Mouse (Mus musculus) fibroblast of lung, adult 2 months (primary cell): Measurements from ENCODE around the gene Dzip3.
A peak's percentile ranks its signal among the peaks of the same experiment; 100 is the strongest.

ENCODE experiments used
- DNase-seq: peaks from one replicate; pipeline ENCODE4 v3.0.0-alpha.2; 2011; ENCODE audit warnings: low read depth

The Dzip3 gene

GRCm38 (mm10) chr16:48993559-48994342, at the start of gene Dzip3, which contains the start of gene Cip2a:
Gene Dzip3, minus strand, starts transcription at chr16:48994165.
Gene Cip2a, plus strand, starts transcription at chr16:48994185.
- peak; percentile 64 for DNase-seq

- no peak for DNase-seq
Measured at GRCm38 (mm10) chr16:49040554-49041221, 46.7 kb upstream of the Dzip3 start.

- DNase-seq = no peak
Measured at GRCm38 (mm10) chr16:49037771-49038170, 43.8 kb upstream of the Dzip3 start.

- no peak for DNase-seq
Measured at GRCm38 (mm10) chr16:49035852-49036251, 41.9 kb upstream of the Dzip3 start.

- DNase-seq = no peak
Measured at GRCm38 (mm10) chr16:49016620-49017332, 22.8 kb upstream of the Dzip3 start.

- no peak for DNase-seq
Measured at GRCm38 (mm10) chr16:49004151-49004550, 10.2 kb upstream of the Dzip3 start.

GRCm38 (mm10) chr16:48994343-48994693, 353 bp upstream of the Dzip3 start:
- DNase-seq = no peak

- no peak for DNase-seq
Measured at GRCm38 (mm10) chr16:48993231-48993558, 770 bp downstream of the Dzip3 start.

GRCm38 (mm10) chr16:48992437-48993230, 1.3 kb downstream of the Dzip3 start:
- no peak for DNase-seq

GRCm38 (mm10) chr16:48989700-48990099, 4.3 kb downstream of the Dzip3 start:
- DNase-seq = no peak

GRCm38 (mm10) chr16:48985034-48985627, 8.8 kb downstream of the Dzip3 start:
- DNase-seq = no peak

GRCm38 (mm10) chr16:48979965-48980364, 14.0 kb downstream of the Dzip3 start:
- DNase-seq = no peak

GRCm38 (mm10) chr16:48973548-48973947, 20.4 kb downstream of the Dzip3 start:
- no peak for DNase-seq

- no peak for DNase-seq
Measured at GRCm38 (mm10) chr16:48972996-48973395, 21.0 kb downstream of the Dzip3 start.

- DNase-seq = no peak
Measured at GRCm38 (mm10) chr16:48941805-48942204, 52.2 kb downstream of the Dzip3 start.

GRCm38 (mm10) chr16:48923724-48924123, 70.2 kb downstream of the Dzip3 start:
- DNase-seq = no peak

- DNase-seq = peak; percentile 1
Measured at GRCm38 (mm10) chr16:48913206-48913605, 80.8 kb downstream of the Dzip3 start.

GRCm38 (mm10) chr16:48911184-48911583, 82.8 kb downstream of the Dzip3 start:
- DNase-seq = no peak

- DNase-seq = no peak
Measured at GRCm38 (mm10) chr16:48899868-48900267, 94.1 kb downstream of the Dzip3 start.

- no peak for DNase-seq
Measured at GRCm38 (mm10) chr16:48890733-48891132, 103.2 kb downstream of the Dzip3 start.
